ENCODE assay signal across 7 mouse cellular contexts in the genomic region with DNA sequence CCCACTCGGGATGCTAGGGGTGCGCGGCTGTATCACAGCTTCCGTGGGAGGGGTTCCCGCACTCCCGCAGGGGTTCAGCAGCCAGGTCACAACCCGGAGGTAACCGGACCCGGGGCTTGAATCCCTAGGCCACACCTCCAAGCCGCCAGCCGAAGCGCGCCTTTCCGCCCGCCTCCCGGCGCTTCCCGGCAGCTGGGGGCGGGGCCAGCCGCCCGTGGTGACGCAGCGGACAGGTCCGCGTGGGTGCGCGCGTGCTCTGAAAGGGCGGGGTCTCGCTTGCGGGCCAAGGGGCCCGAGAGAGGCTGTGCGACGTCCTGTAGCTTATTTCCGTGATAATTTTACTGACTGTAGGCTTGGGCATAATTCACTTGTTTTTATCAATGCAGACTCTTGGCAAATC. TPM values are rescaled to one million over a fixed set of nuclear protein-coding genes. Genes with fewer than 3 reads are reported as not detected.
DNase-seq lines count a peak whose midpoint lies in the region; ATAC-seq and TF ChIP-seq lines count a peak whose summit lies in the region.

No protein-coding gene starts in this region.

- no peak for TF ChIP-seq POLR2A in small intestine, adult 2 months (IDR thresholded peaks at IDR 0.05; ENCODE audit: low read depth, low read length)

- peak overlapping the region; percentile 82 for H3K4me2 ChIP-seq in intestine, postnatal 0 days (replicated peaks; ENCODE audit: low read depth)
- peak overlapping the region; percentile 90 for H3K4me2 ChIP-seq in midbrain, embryonic 11.5 days

- peaks cover 9% of the 10 kb centered on the region for H3K4me1 ChIP-seq in intestine, postnatal 0 days (replicated peaks; ENCODE audit: control insufficient read depth, insufficient read depth, low read length)
- H3K4me1 ChIP-seq in midbrain, embryonic 11.5 days (ENCODE audit: control insufficient read depth, insufficient read depth, low read length), result peaks cover 22% of the 10 kb centered on the region
- peaks cover 21% of the 10 kb centered on the region for H3K4me1 ChIP-seq in small intestine, adult 2 months (ENCODE audit: control insufficient read depth, insufficient read depth, insufficient read length, low read length)

- H3K9me3 ChIP-seq in intestine, postnatal 0 days (ENCODE audit: control insufficient read depth), result no peaks in the 10 kb centered on the region
- no peaks in the 10 kb centered on the region for H3K9me3 ChIP-seq in midbrain, embryonic 11.5 days (ENCODE audit: control insufficient read depth, low read length)

- DNase-seq in adrenal gland, postnatal 10 days, result peak; percentile 96
- peak; percentile 93 for DNase-seq in embryo, embryonic 9.5 days (ENCODE audit: extremely low spot score)
- peak; percentile 93 to 95 for DNase-seq in gastrocnemius, postnatal 4 days (ENCODE audit: low spot score in 2 of 2)
- DNase-seq in left cerebral cortex, postnatal 4 days, result peak; percentile 85
- DNase-seq in midbrain, embryonic 11.5 days (ENCODE audit: low spot score, missing footprints), result peak; percentile 98

- peak; percentile 69 for ATAC-seq in intestine, postnatal 0 days
- ATAC-seq in midbrain, embryonic 11.5 days (ENCODE audit: low FRiP score), result peak; percentile 73

- H3K27ac ChIP-seq in intestine, postnatal 0 days (ENCODE audit: low read depth, low read length), result peak overlapping the region; percentile 96
- peak overlapping the region; percentile 82 for H3K27ac ChIP-seq in midbrain, embryonic 11.5 days (ENCODE audit: low read depth, low read length)
- peak overlapping the region; percentile 98 for H3K27ac ChIP-seq in small intestine, adult 2 months (ENCODE audit: insufficient read depth, low read depth, low read length)

- H3K4me3 ChIP-seq in intestine, postnatal 0 days (ENCODE audit: low read depth, low read length), result peak overlapping the region; percentile 46
- H3K4me3 ChIP-seq in midbrain, embryonic 11.5 days (ENCODE audit: low read depth, low read length), result peak overlapping the region; percentile 58
- peak overlapping the region; percentile 71 for H3K4me3 ChIP-seq in small intestine, adult 2 months (ENCODE audit: low read depth, low read length)

- peak overlapping the region; percentile 49 for H3K9ac ChIP-seq in intestine, postnatal 0 days (ENCODE audit: low read depth, low read length)
- H3K9ac ChIP-seq in midbrain, embryonic 11.5 days (ENCODE audit: low read length), result peak overlapping the region; percentile 71

- no peaks in the 10 kb centered on the region for H3K27me3 ChIP-seq in intestine, postnatal 0 days (replicated peaks; ENCODE audit: control insufficient read depth, insufficient read depth, low read length)
- H3K27me3 ChIP-seq in midbrain, embryonic 11.5 days (ENCODE audit: control insufficient read depth, insufficient read depth, low read length), result no peaks in the 10 kb centered on the region
- H3K27me3 ChIP-seq in small intestine, adult 2 months (ENCODE audit: control insufficient read depth, insufficient read depth, low read length), result no peaks in the 10 kb centered on the region

- H3K36me3 ChIP-seq in intestine, postnatal 0 days (ENCODE audit: control insufficient read depth, insufficient read depth), result peaks cover 21% of the 10 kb centered on the region; the same call in 1 of the 2 replicates
- H3K36me3 ChIP-seq in midbrain, embryonic 11.5 days (ENCODE audit: control insufficient read depth, insufficient read depth, low read length), result peaks cover 4% of the 10 kb centered on the region; the same call in 1 of the 2 replicates
- peaks cover 10% of the 10 kb centered on the region for H3K36me3 ChIP-seq in small intestine, adult 2 months (ENCODE audit: control insufficient read depth, insufficient read depth, low read length)

- no peak for TF ChIP-seq CTCF in intestine, postnatal 0 days (IDR thresholded peaks at IDR 0.05; ENCODE audit: low read depth)
- no peak for TF ChIP-seq CTCF in small intestine, adult 2 months (IDR thresholded peaks at IDR 0.05; ENCODE audit: extremely low read depth, insufficient read length, insufficient replicate concordance, low read depth, low read length)

- under 1% methylated on average over 34 of the region's 35 CpGs for WGBS in intestine, postnatal 0 days
- WGBS in midbrain, embryonic 11.5 days, result under 1% methylated on average over 35 of the region's 35 CpGs
- WGBS in small intestine, adult 2 months, result under 1% methylated on average over 35 of the region's 35 CpGs

- intact Hi-C loops in left cerebral cortex, postnatal 4 days (cut with DNase I), result no loop called here

RNA-seq across cellular contexts. Expression of a gene that starts 7.7 kb away (rescaled TPM):
- total RNA-seq in adrenal gland, postnatal 10 days (2021), result 10 to 100 TPM; 19.1 to 20.6 TPM
- 10 to 100 TPM; 12.3 to 13.0 TPM for total RNA-seq in gastrocnemius, postnatal 4 days (2021)
- polyA plus RNA-seq in intestine, postnatal 0 days (2015; fragmentation: Nextera tagmentation; extraction: Ambion mirVana), result 5.3 and 5.8 TPM in 2 replicates
- 10 to 100 TPM; 36.7 to 36.8 TPM for total RNA-seq in left cerebral cortex, postnatal 4 days (2021)
- polyA plus RNA-seq in midbrain, embryonic 11.5 days (2014; fragmentation: Nextera tagmentation; extraction: Ambion mirVana), result 3.7 and 4.5 TPM in 2 replicates
- 9.5 and 23.6 TPM in 2 replicates for polyA plus RNA-seq in small intestine, adult 2 months (2012; rRNA removed)

RNA-seq across cellular contexts. Expression of a gene that starts 58.4 kb away (rescaled TPM):
- total RNA-seq in adrenal gland, postnatal 10 days (2021), result 10 to 100 TPM; 18.3 to 25.3 TPM
- total RNA-seq in gastrocnemius, postnatal 4 days (2021), result 10 to 100 TPM; 10.5 to 12.0 TPM
- 2.3 and 2.4 TPM in 2 replicates for polyA plus RNA-seq in intestine, postnatal 0 days (2015; fragmentation: Nextera tagmentation; extraction: Ambion mirVana)
- total RNA-seq in left cerebral cortex, postnatal 4 days (2021), result 10 to 100 TPM; 65.3 to 72.8 TPM
- 5.8 and 6.8 TPM in 2 replicates for polyA plus RNA-seq in midbrain, embryonic 11.5 days (2014; fragmentation: Nextera tagmentation; extraction: Ambion mirVana)
- polyA plus RNA-seq in small intestine, adult 2 months (2012; rRNA removed), result 6.8 and 9.7 TPM in 2 replicates

RNA-seq across cellular contexts. Expression of a gene that starts 59.4 kb away (rescaled TPM):
- total RNA-seq in adrenal gland, postnatal 10 days (2021), result 10 to 100 TPM; 34.6 to 39.2 TPM
- 10 to 100 TPM; 28.6 to 30.4 TPM for total RNA-seq in gastrocnemius, postnatal 4 days (2021)
- 16.8 and 17.5 TPM in 2 replicates for polyA plus RNA-seq in intestine, postnatal 0 days (2015; fragmentation: Nextera tagmentation; extraction: Ambion mirVana)
- 10 to 100 TPM; 37.7 to 42.4 TPM for total RNA-seq in left cerebral cortex, postnatal 4 days (2021)
- polyA plus RNA-seq in midbrain, embryonic 11.5 days (2014; fragmentation: Nextera tagmentation; extraction: Ambion mirVana), result 48.9 and 51.3 TPM in 2 replicates
- polyA plus RNA-seq in small intestine, adult 2 months (2012; rRNA removed), result 1.7 and 1.9 TPM in 2 replicates

Comparison
In these comparisons a context has a peak if more than half of its experiments do, and no peak if none do; other contexts are left out.
1. Peak in every context shown above with its lines: DNase-seq, ATAC-seq, H3K4me3 ChIP-seq and H3K27ac ChIP-seq.